Mouse (Mus musculus): ENCODE data around the gene Slc35e4. TPM values are rescaled to one million over a fixed set of nuclear protein-coding genes. Genes with fewer than 3 reads are reported as not detected.

Gene Slc35e4
- total RNA-seq (2023) = 6.8 to 10.0 TPM (median 8.6 TPM) in 4 replicates

DNA sequence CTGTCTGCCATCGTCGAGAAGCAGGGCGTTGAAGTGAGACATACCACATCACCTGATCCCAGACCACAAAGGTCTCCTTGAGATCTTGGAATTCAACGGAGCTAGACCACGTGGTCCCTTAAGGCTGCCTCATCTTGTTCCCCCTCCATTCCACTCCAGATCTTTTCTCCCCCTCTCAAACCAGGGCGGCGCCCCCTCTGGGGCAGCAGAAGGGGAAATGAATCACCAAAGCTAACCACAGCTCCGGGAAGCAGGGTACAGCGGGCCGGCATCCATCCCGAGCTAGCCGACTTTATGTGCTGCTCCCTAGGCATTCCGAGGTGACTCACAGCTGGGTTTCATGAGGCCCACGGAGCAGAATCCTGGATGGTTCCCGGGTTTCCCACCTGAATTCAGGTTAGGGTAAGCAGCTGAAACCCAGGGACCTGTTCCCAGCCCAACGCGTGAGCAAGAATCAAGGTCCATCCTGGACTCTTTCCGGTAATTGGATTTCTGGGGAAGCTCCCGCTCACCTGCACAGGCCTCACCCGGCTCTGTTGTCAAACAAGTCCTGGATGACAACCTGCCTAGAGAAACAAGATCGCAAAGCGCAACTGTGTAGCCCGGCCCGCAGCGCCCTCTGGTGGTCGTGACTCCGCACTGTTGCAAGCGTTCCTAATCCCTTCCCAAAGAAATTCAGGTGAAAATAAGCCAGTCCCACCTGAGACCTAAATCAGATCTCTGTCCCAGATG is at the start of gene Slc35e4:
Gene Slc35e4, minus strand, starts transcription at position 556 of the 732 bp plus-strand sequence.

DNA sequence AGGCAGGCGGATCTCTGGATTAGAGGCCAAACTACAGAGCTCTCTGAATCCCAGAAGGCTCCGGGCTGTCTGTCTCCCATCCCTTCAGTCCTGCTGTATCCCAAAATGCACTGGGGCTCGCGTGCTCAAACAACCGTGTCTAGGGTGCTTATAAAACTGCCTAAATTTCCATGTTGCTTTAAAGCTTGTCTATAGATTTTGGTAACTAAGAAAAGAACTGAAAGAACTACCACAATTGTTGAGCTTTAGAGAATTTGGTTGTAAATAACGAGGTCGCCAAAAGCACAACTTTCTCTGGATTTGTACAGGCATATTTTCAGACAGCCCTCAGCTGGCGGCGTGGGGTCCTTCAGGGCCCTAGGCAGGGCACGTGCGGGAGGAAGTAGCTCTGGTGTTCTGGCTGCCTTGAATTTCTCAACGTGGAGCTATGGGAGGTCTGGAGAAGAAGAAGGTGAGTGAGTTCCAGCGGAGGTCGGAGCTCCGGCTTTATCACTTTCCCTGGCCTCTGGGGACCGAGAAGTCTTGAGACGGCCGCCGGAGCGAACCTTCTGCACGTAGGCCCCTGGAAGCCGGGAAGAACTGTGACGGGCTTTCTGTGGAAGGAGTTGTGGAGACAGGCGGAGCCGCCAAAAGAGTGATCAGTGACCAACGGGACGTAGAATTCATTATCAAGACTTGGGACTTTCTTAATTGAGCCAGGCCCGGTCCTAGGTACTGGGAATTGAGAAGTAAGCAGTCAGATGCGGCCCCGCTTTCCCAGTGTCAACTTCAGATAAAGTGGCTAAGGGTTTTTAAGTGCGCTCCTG is 49.3 kb upstream of the Slc35e4 start, which contains the start of gene Pes1:
Gene Pes1, plus strand, starts transcription at position 366 of the 806 bp plus-strand sequence.

DNA sequence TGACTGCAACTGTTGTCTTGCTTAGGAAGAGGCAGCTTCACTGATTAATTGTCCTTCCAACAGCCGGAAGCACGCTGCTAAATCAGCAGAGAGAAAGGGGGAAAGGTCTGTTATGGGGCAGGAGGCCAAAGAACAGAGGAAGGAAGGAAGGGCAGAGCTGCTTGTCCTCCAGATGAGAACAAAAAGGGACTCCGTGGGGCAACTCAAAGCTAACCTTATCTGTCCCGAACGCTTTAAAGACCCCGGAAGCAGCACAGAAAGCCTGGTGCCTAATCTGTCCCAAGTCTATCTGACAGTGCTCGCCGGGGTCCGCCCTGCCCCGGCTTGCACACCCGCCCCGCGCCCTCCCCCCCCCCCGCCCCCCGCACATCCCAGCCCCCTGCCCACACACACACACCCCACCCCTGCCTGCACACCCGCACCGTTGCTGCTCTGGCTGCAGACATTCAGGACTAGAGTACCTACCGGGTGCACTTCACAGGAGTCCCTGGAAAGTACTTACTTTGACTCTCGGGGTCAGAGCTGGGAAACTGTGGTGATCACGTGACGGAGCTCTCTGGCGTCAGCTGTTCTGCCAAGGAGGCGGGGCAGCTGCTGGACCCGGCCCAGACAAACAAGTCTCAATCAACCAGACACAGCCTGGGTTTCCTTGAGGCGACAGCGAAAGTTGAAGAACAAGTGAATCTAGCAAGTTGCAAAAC is 17.2 kb upstream of the Slc35e4 start, which contains the start of gene Tcn2:
Gene Tcn2, minus strand, starts transcription at position 649 of the 701 bp plus-strand sequence.

DNA sequence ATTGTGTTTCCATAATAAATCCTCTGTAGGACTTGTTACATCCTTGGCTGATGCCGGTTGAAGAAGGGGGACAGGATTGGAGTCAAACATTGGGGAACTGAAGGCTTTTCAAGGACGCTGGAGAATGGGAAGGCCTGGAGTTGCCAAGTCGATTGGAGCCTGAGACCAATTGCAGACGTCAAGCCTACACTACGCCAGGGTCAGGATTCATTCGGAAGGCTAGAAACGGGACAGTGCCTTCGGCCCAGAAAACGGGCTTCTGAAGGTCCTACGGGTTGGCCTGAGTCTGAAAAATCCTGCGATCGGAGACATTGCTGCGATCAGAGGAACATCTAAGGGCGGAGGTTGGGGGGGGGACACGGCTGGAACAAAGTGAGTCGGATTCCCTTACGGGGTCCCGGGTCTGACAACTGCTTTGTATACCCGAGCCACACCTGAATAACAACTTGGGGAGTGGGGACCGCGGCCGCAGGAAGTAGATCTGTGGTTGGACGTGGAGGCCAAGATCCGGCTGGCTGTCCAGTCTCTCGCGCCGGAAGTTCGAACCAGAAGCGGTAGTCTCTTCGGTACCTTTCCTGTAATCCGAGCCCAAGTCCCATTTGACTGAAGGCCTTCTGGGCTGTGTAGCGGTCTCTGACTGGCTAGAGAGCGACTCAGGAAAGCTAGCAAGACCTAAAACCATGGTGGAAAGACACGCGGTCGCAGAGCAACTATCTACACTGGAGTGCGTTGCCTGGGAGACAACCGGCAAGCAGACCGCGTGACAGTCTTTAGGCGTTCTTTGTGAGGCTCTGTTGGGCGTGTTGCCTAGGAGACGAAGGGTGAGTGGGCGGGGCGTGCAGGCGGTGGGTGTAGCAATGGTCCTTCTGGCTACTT is 19.8 kb downstream of the Slc35e4 start, which contains the start of the genes 4921536K21Rik and Dusp18:
Gene 4921536K21Rik, minus strand, starts transcription at position 693 of the 876 bp plus-strand sequence.
Gene Dusp18, plus strand, starts transcription at position 835 of the 876 bp plus-strand sequence.

DNA sequence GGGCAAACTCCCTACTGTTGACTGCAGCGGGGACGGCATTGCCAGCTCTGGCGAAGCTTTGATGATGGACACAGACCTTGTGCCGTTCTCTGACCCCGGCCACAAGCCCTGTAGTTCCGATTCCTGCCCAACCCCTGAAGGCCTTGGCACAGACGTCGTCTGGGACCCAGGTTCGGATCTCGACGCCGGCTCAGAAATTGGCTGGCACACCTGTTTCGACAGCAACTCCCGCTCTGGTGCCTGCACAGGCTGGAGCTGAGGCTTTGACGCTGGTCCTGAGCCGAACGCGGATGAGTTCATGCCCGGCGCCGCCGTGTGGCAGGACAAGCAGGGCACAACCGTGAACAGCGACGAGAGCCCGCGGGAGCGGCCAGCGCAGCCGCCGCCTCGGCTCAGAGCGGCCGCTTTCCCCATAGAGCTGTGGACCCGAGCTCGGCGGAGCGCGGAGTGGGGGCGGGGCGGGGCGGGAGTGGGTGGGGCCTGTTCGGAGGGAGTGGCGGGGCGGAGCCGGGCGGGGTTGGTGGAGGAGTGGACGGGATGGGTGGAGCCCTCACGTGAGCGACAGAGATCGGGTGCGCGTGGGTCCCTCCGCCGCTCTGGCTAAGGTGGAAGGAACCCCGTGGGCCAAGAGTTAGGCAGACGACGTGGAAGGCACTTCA is 50.9 kb downstream of the Slc35e4 start, which contains the start of gene Osbp2:
Gene Osbp2, minus strand, starts transcription at position 450 of the 659 bp plus-strand sequence.

Other genes with a start within 250 kb of the Slc35e4 start
- 0.17 to 0.19 TPM (median 0.18 TPM) in 3 of 4 replicates, not detected in the other for gene Osbp2, start 50.8 kb downstream of the Slc35e4 start, total RNA-seq (2023)
- gene 4921536K21Rik, start 19.6 kb downstream of the Slc35e4 start, total RNA-seq (2023) = 0.88 to 1.8 TPM (median 1.5 TPM) in 4 replicates
- gene Dusp18, start 19.4 kb downstream of the Slc35e4 start, total RNA-seq (2023) = 22.7 to 28.9 TPM (median 24.5 TPM) in 4 replicates
- gene Tcn2, start 17.5 kb upstream of the Slc35e4 start, total RNA-seq (2023) = 21.4 to 26.4 TPM (median 24.0 TPM) in 4 replicates
- gene Pes1, start 49.3 kb upstream of the Slc35e4 start, total RNA-seq (2023) = 91.1 to 104 TPM (median 96.9 TPM) in 4 replicates
- gene 4930556J24Rik, start 62.1 kb upstream of the Slc35e4 start, total RNA-seq (2023) = not detected in 4 replicates
- gene Gal3st1, start 69.0 kb upstream of the Slc35e4 start, total RNA-seq (2023) = not detected in 4 replicates
- gene Sec14l4, start 116.8 kb upstream of the Slc35e4 start, total RNA-seq (2023) = not detected in 4 replicates
- not detected in 4 replicates for gene Sec14l3, start 150.2 kb upstream of the Slc35e4 start, total RNA-seq (2023)
- gene Mtfp1, start 180.8 kb upstream of the Slc35e4 start, total RNA-seq (2023) = 1.1 to 1.9 TPM (median 1.4 TPM) in 4 replicates
- gene Sec14l2, start 208.8 kb upstream of the Slc35e4 start, total RNA-seq (2023) = 0.27 to 0.91 TPM in 2 of 4 replicates, not detected in the others
- gene Rnf215, start 220.5 kb upstream of the Slc35e4 start, total RNA-seq (2023) = 29.9 to 37.7 TPM (median 30.9 TPM) in 4 replicates
- gene Ccdc157, start 245.6 kb upstream of the Slc35e4 start, total RNA-seq (2023) = 7.9 to 13.5 TPM (median 11.2 TPM) in 4 replicates
- 54.7 to 70.8 TPM (median 61.7 TPM) in 4 replicates for gene Sf3a1, start 245.7 kb upstream of the Slc35e4 start, total RNA-seq (2023)